7 mouse cellular contexts compared by ENCODE assay signal in genomic region chr4:116703804-116704203, GRCm38 (mm10). TPM values are rescaled to one million over a fixed set of nuclear protein-coding genes. Genes with fewer than 3 reads are reported as not detected.
DNase-seq lines count a peak whose midpoint lies in the region; ATAC-seq and TF ChIP-seq lines count a peak whose summit lies in the region.

No protein-coding gene starts in this region.

- H3K4me3 ChIP-seq in embryonic facial prominence, embryonic 10.5 days: no peak overlapping the region
- no peak overlapping the region for H3K4me3 ChIP-seq in lung, embryonic 14.5 days (ENCODE audit: low read depth, low read length)
- no peak overlapping the region for H3K4me3 ChIP-seq in spleen, adult 2 months (ENCODE audit: extremely low read depth, insufficient read depth, insufficient read length)

- no peak overlapping the region for H3K27ac ChIP-seq in embryonic facial prominence, embryonic 10.5 days (replicated peaks)
- no peak overlapping the region for H3K27ac ChIP-seq in lung, embryonic 14.5 days (ENCODE audit: low read depth)
- no peak overlapping the region for H3K27ac ChIP-seq in spleen, adult 2 months (ENCODE audit: insufficient read depth, low read length)

- WGBS in embryonic facial prominence, embryonic 10.5 days: 38% methylated on average over 6 of the region's 6 CpGs
- 32% methylated on average over 6 of the region's 6 CpGs for WGBS in lung, embryonic 14.5 days
- WGBS in spleen, adult 2 months: 34% methylated on average over 6 of the region's 6 CpGs

- H3K36me3 ChIP-seq in embryonic facial prominence, embryonic 10.5 days (replicated peaks): peaks cover 59% of the 10 kb centered on the region
- peaks cover 37% of the 10 kb centered on the region for H3K36me3 ChIP-seq in lung, embryonic 14.5 days (ENCODE audit: insufficient read depth)
- H3K36me3 ChIP-seq in spleen, adult 2 months (ENCODE audit: control insufficient read depth, insufficient read depth, low read length): peaks cover 9% of the 10 kb centered on the region

- ATAC-seq in lung, embryonic 14.5 days (ENCODE audit: insufficient read depth): no peak

- H3K4me2 ChIP-seq in lung, embryonic 14.5 days: no peak overlapping the region

- TF ChIP-seq POLR2A in spleen, adult 2 months (IDR thresholded peaks at IDR 0.05; ENCODE audit: low read depth, low read length): no peak

- H3K9me3 ChIP-seq in embryonic facial prominence, embryonic 10.5 days: no peaks in the 10 kb centered on the region
- no peaks in the 10 kb centered on the region for H3K9me3 ChIP-seq in lung, embryonic 14.5 days (ENCODE audit: low read depth, low read length)

- no peak overlapping the region for H3K9ac ChIP-seq in lung, embryonic 14.5 days

- DNase-seq in 3T3-L1 (ENCODE audit: low read depth, low spot score) (peak; percentile 84), 416B (ENCODE audit: low read depth) (peak; percentile 83)
- peak; percentile 87 for DNase-seq in adrenal gland, postnatal 14 days
- peak; percentile 83 for DNase-seq in embryonic facial prominence, embryonic 10.5 days (ENCODE audit: low spot score)
- DNase-seq in induced T-regulatory cell, adult 2 months (ENCODE audit: low read depth): peak; percentile 89
- peak; percentile 87 for DNase-seq in lung, embryonic 14.5 days
- peak; percentile 53 to 73 for DNase-seq in spleen, adult 2 months (ENCODE audit: low read depth in 1 of 2, low spot score in 2 of 2)

- H3K4me1 ChIP-seq in embryonic facial prominence, embryonic 10.5 days: peaks cover 6% of the 10 kb centered on the region
- peaks cover 3% of the 10 kb centered on the region; the same call in 1 of the 2 replicates for H3K4me1 ChIP-seq in lung, embryonic 14.5 days (ENCODE audit: insufficient read depth)
- no peaks in the 10 kb centered on the region; the same call in 1 of the 2 replicates for H3K4me1 ChIP-seq in spleen, adult 2 months (ENCODE audit: control insufficient read depth, insufficient read depth, insufficient read length)

- no peaks in the 10 kb centered on the region for H3K27me3 ChIP-seq in embryonic facial prominence, embryonic 10.5 days (replicated peaks; ENCODE audit: low read depth, poor library complexity, severe bottlenecking)
- no peaks in the 10 kb centered on the region for H3K27me3 ChIP-seq in lung, embryonic 14.5 days (ENCODE audit: insufficient read depth, low read length)
- no peaks in the 10 kb centered on the region for H3K27me3 ChIP-seq in spleen, adult 2 months (ENCODE audit: control insufficient read depth, insufficient read depth, low read length)

- peak; percentile 84 for TF ChIP-seq CTCF in lung, embryonic 14.5 days (IDR thresholded peaks at IDR 0.05; ENCODE audit: low read depth)
- TF ChIP-seq CTCF in spleen, adult 2 months (IDR thresholded peaks at IDR 0.05; ENCODE audit: extremely low read depth, insufficient read depth, insufficient read length, insufficient replicate concordance): peak; percentile 60; the same call in 1 of the 2 replicates

RNA-seq across cellular contexts. Expression of gene Mmachc, which starts 4.4 kb away (rescaled TPM):
- 39.5 and 41.9 TPM in 2 replicates for total RNA-seq in adrenal gland, postnatal 14 days (2021)
- 39.8 and 40.8 TPM in 2 replicates for polyA plus RNA-seq in embryonic facial prominence, embryonic 10.5 days (2016; fragmentation: Nextera tagmentation; extraction: Ambion mirVana)
- polyA plus RNA-seq in lung, embryonic 14.5 days (2014; fragmentation: Nextera tagmentation; extraction: Ambion mirVana): 18.0 and 20.7 TPM in 2 replicates
- 4.0 and 4.4 TPM in 2 replicates for polyA plus RNA-seq in spleen, adult 2 months (2012; rRNA removed)

RNA-seq across cellular contexts. Expression of gene Ccdc163, which starts 4.5 kb away (rescaled TPM):
- 18.8 and 19.6 TPM in 2 replicates for total RNA-seq in adrenal gland, postnatal 14 days (2021)
- polyA plus RNA-seq in embryonic facial prominence, embryonic 10.5 days (2016; fragmentation: Nextera tagmentation; extraction: Ambion mirVana): 38.3 and 38.5 TPM in 2 replicates
- polyA plus RNA-seq in lung, embryonic 14.5 days (2014; fragmentation: Nextera tagmentation; extraction: Ambion mirVana): 30.0 and 35.1 TPM in 2 replicates
- 15.9 and 20.3 TPM in 2 replicates for polyA plus RNA-seq in spleen, adult 2 months (2012; rRNA removed)

RNA-seq across cellular contexts. Expression of gene Tesk2, which starts 16.9 kb away (rescaled TPM):
- 4.9 and 5.1 TPM in 2 replicates for total RNA-seq in adrenal gland, postnatal 14 days (2021)
- polyA plus RNA-seq in embryonic facial prominence, embryonic 10.5 days (2016; fragmentation: Nextera tagmentation; extraction: Ambion mirVana): 8.8 and 9.7 TPM in 2 replicates
- polyA plus RNA-seq in lung, embryonic 14.5 days (2014; fragmentation: Nextera tagmentation; extraction: Ambion mirVana): 6.6 and 7.8 TPM in 2 replicates
- polyA plus RNA-seq in spleen, adult 2 months (2012; rRNA removed): 3.1 and 3.6 TPM in 2 replicates

RNA-seq across cellular contexts. Expression of gene Prdx1, which starts 18.5 kb away (rescaled TPM):
- 546 and 672 TPM in 2 replicates for total RNA-seq in adrenal gland, postnatal 14 days (2021)
- 1,415 and 1,463 TPM in 2 replicates for polyA plus RNA-seq in embryonic facial prominence, embryonic 10.5 days (2016; fragmentation: Nextera tagmentation; extraction: Ambion mirVana)
- 1,429 and 1,485 TPM in 2 replicates for polyA plus RNA-seq in lung, embryonic 14.5 days (2014; fragmentation: Nextera tagmentation; extraction: Ambion mirVana)
- 23.9 and 27.8 TPM in 2 replicates for polyA plus RNA-seq in spleen, adult 2 months (2012; rRNA removed)

RNA-seq across cellular contexts. Expression of gene Akr1a1, which starts 52.3 kb away (rescaled TPM):
- total RNA-seq in adrenal gland, postnatal 14 days (2021): 639 and 649 TPM in 2 replicates
- 644 and 663 TPM in 2 replicates for polyA plus RNA-seq in embryonic facial prominence, embryonic 10.5 days (2016; fragmentation: Nextera tagmentation; extraction: Ambion mirVana)
- 759 and 786 TPM in 2 replicates for polyA plus RNA-seq in lung, embryonic 14.5 days (2014; fragmentation: Nextera tagmentation; extraction: Ambion mirVana)
- 246 and 290 TPM in 2 replicates for polyA plus RNA-seq in spleen, adult 2 months (2012; rRNA removed)
